Mouse (Mus musculus): Measurements from ENCODE around the gene Pnmal2.

Pnmal2 gene

DNA sequence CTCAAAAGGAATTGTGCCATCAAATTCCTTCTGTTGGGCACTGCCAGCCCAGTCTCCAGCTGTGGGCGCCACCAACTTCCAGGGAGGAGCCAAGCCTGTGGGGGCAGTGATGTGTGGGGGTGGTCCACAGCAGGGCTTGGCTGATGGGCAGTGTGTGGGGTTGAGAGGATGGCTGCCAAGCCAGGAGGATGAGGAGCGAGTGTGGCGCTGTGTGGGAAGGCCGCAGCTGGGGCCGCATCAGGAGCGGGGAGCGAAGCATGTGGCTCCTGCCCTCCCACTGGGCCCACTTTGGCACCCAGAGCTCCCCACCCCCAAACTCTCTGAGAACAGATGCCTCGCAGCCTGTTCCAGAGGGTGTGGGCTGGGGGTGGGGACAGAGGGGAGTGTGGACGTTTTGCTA lies 26.5 kb upstream of the Pnmal2 start:
- no peak for DNase-seq

DNA sequence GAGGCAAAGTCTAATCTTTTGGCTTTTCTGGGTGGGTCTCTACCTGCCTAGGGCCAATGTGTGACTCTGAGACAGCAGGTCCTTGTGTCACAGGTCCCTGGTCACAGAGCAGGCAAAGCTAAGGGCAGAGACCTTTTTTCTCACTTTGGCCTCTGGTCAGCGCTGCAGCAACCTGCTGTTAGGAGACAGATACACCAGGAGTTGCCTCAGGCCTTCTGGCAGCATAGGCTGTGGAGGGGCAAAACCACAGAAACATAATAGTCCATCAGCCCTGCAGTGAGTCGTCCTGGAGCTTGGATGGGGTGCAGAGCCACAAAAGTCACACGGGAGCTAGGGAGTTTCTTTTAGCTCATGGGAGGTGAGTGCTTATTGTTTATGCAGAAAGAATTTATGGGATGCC lies 25.8 kb upstream of the Pnmal2 start:
- DNase-seq = no peak

DNA sequence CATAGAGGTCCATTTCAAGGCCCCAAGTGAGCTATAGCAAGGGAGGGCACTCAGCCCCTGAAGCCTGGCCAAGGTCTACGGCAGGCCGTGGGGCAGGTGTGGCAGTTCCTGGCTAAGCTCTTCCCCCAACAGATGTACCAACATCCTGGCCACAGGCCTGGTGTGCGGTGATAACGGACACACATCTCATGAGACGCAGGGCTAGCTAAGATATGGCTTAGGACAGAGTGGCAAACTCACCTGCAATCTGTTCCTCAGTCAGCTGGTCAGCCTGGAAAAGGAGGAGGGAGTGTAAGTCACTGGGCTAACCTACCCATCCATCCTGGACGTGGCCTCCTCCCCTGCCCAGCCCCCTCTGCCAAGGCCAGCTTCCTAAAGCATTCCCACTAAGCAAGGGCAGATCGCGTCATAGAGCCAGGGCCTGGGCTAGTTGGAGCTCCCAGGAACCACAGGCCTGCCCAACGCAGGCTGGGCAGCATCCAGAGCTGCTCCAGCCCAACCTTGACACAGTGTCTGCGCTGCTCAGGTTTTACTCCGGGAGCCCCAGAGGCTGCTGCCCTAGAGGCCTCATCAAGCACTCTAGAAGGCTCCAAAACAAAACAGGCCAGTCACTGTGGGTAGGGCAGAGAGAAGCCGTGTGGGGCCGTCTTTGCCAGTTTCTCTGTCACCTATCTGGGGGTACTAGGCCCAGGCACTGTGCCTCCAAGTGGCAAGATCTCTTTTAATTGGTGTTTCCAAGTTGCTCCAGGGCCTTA lies 24.9 kb upstream of the Pnmal2 start:
- DNase-seq = no peak

DNA sequence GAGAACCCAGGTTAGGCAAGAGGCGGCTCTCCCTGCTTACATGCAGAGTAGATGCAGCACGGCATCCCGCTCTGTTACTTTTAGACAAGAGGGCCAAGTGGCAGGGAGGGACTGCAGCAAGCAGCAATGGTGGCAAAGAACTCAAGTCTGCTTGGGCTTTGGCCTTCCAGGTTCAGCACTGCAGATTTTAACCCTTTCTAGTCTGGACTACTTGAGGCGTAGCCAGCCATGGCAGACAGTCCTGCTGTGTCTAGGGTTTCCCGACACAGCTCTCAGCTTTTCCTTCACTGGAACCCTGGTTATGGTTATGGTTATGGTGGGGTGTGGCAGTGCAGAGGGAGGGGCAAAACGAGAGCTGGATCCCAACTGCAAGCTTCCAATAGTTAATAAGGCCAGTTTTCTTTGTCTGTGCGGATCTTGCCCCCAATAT lies 24.3 kb upstream of the Pnmal2 start:
- no peak for DNase-seq

DNA sequence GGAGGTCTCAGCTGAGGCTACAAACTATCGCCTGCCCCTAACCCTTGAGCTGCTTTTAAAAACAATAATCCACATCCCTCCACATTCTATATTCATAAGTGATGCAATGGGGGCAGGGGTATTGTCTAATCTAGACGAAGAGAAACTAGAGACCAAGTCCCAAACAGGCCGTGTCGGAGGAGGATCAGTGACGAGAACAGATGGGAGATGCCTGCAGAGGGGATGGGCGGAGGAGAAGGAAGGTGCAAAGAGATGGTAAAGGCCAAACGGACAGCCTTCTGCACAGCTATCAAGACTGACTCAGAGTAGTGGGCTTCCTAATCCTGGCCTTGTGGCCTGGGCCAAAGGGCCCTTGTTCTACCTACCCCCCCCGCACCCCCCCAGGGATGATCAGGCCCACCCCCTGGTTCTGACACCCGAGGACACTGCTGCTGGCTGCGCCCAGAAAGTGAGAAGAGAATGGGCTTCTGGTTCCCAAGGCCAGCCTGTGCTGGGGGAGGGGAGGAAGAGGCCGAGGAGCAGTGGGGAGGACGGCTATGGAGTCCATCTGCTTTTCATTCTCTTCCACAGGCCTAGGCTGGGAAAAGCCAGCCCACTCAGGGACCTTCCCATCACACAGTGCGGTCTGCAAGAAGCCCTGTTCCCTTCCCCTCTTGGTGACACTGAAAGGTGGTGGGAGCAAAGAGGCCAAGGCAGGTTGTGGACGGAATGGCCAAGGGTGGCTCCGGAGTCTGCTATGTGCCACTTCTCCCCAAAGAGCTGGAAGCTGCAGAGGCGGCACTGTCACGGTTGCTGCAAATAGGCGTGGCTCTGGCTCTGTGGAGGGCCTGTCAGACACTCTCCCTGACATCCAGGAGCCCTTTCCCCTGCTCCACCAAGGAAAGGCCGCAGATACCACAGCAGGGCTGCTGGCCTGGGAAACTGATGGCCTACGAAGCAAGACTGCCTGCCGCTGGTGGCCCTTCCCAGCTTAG lies 23.4 kb upstream of the Pnmal2 start:
- peak; percentile 68 for DNase-seq

DNA sequence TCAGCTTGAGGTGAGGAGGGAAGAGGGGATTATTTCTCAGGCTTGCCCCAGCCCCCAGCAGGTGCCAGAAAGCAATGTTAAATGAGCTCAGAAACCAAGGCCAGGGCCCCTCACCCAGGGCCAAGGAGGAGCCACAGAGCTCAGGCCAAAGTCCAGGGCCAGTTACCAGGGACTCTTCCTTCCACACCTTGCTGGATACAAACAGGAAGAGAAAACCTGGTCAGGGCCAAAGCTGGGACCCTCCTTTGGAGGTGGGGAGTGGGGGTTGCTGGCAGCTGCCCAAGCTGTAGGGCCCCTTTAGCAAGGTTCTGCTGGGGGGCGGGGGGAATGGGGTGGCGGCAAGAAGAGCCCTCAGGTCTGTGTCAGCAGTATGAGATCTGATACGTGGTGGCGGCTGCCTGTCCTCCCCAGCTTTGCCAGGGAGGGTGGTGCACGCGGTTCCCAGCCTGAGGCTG lies 22.6 kb upstream of the Pnmal2 start:
- DNase-seq = no peak

DNA sequence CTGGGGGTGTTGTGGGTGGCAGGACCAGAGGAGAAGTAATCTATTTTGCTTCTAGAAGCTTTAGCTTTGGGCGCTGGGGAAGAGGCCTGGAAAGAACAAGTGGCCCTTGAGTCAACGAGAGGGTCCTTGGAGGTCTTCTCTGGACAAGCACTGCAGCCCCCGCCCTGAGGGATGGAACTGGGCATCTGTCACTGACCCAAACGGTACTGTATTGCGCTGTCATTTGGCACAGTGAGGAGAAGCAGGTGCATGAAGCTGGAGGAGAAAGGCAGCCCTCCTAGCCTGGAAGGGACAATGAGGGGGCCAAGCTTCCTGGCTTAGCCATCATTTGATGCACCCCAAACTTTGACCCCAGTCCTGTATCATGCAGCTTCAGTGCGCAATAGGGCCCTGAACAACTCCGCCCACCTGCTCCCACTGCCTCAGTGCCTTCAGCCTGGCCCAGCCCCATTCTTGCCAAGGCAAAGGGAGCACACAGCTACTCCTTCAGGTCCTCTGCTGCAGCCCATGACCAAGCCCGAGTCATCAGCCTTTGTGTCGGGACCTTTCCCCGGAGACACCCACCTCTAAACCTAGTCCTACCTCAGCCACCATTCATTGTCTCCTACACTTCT lies 22.0 kb upstream of the Pnmal2 start:
- no peak for DNase-seq

DNA sequence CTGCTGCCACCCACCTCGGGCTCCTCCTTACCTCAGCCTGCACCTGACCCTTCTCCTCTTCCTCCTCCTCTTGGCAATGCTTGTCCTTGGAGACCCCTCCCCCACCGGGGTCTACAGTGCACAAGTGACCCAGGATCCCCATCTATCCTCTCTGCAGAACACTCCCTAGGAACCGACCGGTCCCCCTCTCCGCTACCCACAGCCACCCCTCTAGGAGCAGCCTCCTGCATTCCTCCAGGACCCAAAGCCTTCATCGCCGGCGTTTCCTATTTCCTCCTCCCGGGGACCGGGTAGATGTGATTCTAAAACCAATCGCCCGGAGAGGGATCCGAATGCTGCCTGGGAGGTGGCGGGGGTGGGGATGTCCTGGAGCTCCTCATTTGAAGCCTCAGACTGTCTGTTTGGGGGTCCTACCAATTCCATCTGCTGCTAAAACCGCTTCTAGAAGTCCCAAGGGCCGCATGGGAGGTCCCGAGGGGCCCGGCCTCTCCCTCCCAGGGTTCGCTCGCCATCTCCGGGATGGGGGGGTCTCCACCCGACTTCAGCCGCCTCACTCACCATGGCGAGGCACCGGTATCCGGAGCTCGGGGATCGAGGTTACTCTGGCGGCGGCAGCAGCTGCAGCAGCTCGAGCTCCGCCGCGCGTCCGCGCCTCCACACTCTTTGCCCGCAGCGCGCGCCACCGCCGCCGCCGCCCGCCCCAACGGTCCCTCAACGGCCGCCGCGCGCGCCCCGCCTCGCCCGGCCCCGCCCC lies 21.0 kb upstream of the Pnmal2 start:
- no peak for DNase-seq

DNA sequence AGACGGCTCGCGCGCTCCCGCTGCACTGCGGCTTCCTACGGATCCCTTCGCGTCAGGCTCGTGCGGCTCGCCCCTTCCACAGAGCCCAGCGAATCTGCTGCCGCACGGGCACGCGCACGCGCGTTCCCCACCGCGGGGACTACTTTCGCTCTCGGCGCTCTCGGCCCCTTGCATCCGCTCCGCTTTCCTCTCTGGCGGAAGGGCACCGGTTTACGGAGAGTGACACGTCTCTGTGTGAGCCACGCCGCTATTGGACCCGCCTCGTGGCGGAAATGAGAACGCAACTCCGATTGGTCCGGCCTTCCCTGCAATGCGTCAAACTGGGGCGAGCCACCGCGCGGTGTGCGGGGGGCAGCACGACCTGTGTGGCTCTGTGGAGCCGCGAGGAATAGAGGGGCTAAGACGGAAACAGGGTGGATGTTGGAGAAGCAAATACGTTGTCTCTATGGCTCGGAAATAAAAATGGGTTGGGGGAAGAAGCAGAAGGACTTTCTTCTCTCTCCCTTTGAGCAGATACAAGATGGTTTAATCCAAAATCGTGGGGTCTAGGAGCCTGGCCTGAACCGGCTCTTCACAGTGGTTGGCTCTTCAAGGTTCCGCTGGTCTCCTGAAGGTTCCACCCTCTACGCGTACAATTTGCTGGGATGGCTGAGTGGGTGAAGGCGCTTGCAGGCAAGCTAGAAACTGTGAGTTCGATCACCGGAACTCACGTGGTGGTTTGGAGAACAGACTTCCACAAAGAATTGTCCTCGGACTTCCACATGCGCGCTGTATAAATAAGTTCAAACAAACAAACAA lies 20.2 kb upstream of the Pnmal2 start, which contains the start of gene Calm3:
Calm3 (minus strand) TSS at position 78 of the 798 bp plus-strand sequence.
- peak; percentile 100 for DNase-seq

DNA sequence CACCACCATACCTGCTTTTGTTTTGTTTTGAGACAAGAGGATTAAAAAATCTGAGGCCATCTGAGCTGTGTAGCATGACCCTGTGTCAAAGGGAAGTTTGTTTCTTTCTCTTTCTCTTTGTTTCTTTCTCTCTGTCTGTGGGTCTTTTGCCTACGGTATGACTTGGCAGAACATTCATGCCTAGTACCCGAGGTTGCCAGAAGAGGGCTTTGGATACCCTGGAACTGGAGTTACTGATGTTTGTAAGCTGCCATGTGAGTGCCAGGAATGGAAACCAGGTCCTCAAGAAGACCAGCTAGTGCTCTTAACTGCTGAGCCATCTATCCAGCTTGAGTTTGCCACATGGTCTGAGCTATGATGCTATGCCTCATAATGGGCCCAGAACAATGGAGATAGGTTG lies 16.1 kb upstream of the Pnmal2 start:
- no peak for DNase-seq

DNA sequence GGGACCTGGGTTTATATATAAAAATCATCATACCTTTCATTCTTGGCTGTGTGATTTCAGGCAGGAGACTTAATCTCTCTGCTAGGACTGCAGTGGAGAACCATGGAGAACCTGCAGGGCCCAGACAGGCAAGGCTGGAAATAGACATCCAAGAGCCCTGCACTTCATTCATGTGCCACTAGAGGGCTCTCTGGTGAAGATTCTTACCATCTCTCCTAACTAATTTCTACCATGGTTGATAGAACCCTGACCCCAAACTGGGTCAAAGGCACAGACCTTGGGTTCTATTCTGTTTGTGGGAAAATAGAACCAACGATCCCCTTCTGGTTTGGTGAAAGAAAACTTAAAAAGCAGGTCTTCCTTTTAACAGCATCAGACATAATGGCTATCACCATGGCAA lies 13.6 kb upstream of the Pnmal2 start:
- DNase-seq = peak; percentile 80

DNA sequence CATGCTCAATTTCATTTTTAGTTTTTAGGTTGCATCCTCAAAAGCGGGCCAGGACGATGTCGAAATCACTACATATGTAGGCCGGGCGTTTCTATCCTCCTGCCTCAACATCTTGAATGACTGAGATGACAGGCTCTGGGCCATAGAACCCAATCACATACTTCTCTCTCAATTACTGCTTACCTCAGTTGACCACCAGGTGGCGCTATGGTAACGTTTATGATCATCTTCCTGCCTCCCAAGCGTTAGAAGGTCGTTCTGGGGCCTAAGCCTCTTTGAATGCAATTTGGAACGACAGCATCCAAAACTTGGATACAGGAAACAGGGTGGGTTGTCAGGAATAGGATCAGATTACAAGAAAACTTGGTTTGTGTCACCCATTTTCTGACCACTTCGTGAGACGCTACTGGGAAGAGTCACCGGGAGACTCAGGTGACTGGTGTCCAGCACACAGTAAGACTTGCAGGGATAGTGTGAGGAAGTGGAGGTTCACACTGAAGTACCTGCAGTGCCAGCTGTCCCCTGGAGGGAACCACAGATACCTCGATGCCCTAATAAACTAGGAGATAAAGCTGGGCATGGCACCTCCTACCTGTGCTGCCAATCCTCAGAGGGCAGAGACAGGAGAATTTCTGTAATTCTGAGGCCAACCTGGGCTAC lies 12.4 kb upstream of the Pnmal2 start:
- peak; percentile 91 for DNase-seq

DNA sequence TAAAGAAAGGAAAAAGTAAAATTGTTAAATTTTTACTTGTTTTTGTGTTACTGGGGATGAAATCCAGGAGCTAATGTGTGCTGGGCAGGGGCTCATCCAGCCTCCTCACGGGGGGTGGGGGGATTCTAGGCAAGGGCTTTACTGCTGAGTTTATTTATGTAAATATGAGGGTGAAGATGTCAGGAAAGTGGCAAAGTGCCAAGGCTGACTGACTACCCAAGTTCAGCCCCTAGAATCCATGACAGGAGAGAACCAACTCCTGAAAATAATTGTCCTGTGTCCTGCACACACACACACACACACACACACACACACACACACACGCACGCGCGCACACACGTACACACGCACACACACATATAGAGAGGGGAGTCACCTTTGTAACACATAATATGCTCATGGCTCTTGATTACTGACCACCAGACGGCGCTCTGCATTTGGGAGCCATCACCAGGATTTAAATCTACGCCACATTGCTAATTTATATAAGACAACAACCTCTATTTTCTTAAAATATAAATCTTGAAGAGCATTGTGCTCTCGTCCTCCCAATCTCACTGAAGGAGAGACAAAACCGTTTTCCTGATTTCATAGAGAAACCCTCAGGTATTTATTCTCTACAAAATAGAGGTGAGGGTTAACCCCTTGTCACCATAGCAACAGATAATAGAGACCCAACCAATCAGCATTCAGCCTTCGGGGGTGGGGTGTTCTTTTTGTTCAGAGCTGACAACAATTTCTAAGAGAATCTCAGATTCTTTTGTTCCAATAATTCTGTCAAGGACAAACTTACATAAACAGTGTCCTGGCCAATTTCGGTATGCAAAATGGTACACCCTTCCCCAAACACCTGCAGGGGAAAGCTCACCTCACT lies 11.5 kb upstream of the Pnmal2 start:
- DNase-seq = peak; percentile 71

DNA sequence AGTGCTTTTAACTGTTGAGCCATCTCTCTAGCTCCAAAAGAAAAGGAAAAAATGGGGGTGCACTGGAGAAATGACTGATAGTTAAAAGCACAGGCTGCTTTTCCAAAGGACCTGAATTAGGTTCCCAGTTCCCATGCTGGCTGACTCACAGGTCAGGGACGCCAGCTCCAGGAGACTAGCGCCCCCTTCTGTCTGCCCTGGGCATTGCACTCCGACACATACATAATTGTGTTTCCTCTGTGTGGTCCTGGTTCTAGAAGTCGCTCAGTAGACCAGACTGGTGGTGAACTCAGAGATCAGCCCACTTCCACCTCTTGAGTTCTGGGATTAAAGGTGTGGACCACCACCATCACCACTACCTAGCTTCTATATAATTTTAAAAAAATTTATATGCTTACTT lies 7.2 kb upstream of the Pnmal2 start:
- no peak for DNase-seq

DNA sequence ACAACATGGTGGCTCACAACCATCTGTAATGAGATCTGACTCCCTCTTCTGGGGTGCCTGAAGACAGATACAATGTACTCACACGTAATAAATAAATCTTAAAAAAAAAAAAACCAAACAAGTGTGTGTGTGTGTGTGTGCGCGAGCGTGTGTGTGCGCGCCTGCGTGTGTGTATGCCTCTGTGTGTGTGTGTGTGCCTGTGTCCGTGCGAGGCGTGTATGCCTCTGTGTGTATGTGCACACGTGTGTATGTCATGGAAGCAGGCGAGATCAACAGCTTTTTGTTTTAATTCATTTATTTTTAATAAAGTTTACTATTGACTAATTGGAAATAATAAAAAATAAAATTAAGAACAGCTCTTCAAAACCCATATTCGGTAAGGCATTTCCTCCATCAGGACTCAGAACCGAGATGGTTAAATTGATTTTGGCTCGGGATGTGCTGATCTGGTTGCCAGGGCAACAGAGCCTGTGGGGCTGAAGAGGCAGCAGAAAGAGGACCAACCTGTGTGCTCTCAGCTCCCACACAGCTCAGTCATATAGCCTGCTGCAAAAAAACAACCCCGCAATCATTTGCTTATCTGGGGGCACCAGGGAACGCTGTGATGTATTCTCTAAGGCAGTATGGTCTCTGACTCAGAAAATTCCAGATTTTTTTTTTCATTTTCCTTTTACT lies 6.2 kb upstream of the Pnmal2 start:
- no peak for DNase-seq

DNA sequence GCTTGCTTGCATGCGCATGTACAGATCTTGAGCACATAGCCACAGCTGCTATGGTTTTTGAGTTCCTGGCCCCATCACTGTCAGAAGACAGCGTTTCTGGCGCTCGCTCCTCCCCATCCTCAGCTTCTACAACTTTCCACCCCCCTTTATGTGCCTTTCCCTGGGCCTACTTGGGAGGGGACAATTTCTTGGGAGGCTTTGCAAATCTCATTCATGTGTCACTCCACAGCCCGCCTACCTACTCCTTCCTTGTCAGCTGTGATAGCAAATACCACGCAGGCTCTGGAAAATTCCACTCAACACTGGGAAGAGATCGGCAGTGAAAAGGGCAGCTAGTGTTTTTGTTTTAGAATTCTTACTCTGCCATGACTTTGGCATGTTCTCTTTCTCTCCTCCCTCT lies 4.2 kb upstream of the Pnmal2 start:
- no peak for DNase-seq

DNA sequence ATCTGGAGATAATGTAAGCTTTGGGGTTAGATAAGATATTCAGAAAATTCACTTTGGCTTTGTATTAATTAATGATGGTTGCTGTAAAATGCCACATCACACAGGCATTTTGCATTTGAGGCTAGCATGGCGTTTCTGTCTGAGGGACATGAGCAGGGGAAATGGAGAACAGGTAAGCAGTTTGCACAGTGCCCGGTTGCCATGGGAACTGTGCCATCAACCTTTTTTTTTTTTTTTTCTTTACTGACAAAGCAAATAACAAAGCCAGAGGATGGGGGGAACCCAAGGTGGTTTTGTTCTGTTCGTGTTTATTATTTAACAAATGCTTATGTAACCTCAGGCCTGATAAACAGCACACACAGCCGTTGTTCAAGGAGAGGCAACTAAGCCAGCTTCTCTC lies 1.6 kb upstream of the Pnmal2 start:
- DNase-seq = no peak

DNA sequence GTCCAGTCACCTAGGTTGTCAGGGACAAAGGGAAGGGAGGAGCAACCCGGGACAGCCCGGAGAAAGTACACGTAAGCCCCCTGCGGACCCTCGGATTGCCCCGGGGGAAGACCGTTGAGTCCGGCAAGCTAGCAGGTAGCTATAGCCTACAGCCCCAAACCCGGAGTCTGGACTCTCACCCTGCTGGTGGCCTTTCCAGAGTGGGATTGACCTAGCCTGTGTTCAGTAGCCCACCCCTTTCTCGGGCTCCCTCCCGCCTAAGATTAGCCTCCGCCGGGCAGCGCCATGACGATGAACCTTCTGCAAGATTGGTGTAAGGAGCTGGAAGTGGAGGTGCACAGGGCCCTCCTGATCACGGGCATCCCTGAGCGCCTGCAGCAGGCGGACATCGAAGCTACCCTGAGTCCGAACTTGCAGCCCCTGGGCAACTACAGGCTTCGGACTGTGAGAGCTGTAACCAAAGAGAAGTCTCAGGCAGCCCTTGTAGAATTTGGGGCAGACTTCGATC lies 380 bp downstream of the Pnmal2 start:
- no peak for DNase-seq

DNA sequence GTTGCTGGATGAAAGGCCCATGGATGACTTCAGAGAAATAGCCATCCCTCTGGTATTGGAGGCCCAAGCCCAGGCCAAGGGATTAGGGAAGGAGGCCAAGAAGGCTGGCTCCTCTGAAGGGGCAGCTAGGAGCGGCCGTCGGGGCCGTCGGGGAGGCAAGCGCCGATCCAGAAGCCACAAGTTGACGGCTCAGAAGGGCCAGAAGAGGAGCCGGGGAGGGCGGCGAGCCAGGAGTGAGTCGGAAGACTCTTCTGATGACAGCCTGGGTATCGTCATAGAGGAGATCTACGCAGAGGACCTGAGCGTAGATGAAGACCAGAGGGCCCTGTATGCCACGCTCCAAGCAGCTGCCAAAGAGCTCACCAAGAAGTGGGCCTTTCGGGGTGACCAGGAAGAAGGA lies 937 bp downstream of the Pnmal2 start:
- no peak for DNase-seq

Measured in embryo, embryonic 11 days (tissue).